Mouse (Mus musculus) C2C12 (cell line): ENCODE data around the gene Spem2. TPM values are rescaled to one million over a fixed set of nuclear protein-coding genes. Genes with fewer than 3 reads are reported as not detected.

Experiments used
- H3K27me3 ChIP-seq: one replicate; pipeline ENCODE4 v1.6.1; 2011; ENCODE audit not compliant: control insufficient read depth, insufficient read depth, insufficient read length
- H3K36me3 ChIP-seq: one replicate; pipeline ENCODE4 v1.6.1; 2011; ENCODE audit not compliant: control insufficient read depth, insufficient read depth
- H3K4me3 ChIP-seq: one replicate; pipeline ENCODE4 v1.5.1; 2011; ENCODE audit warnings: mild to moderate bottlenecking, control low read depth; ENCODE audit not compliant: poor library complexity, insufficient read depth, severe bottlenecking
- H3K79me2 ChIP-seq: one replicate; pipeline ENCODE4 v1.6.1; 2011; ENCODE audit not compliant: control insufficient read depth, insufficient read depth
- H3K79me3 ChIP-seq: one replicate; pipeline ENCODE4 v1.6.1; 2011; ENCODE audit warnings: low read depth, control low read depth
- H3ac ChIP-seq: one replicate; pipeline ENCODE3; 2011; ENCODE audit warnings: low read depth; ENCODE audit not compliant: control insufficient read depth, insufficient read length
- CEBPB ChIP-seq: IDR thresholded peaks from one replicate; pipeline ENCODE4 v1.6.1; 2011; ENCODE audit warnings: low read depth, mild to moderate bottlenecking, control low read depth, moderate library complexity
- CTCF ChIP-seq: IDR thresholded peaks from one replicate; pipeline ENCODE4 v1.5.1; 2011; ENCODE audit not compliant: control insufficient read depth, insufficient read depth, insufficient read length
- FOSL1 ChIP-seq: IDR thresholded peaks from one replicate; pipeline ENCODE4 v1.8.0; 2011; ENCODE audit warnings: mild to moderate bottlenecking, low read length; ENCODE audit not compliant: poor library complexity, insufficient read depth, severe bottlenecking
- MAX ChIP-seq: IDR thresholded peaks from one replicate; pipeline ENCODE4 v1.6.1; 2011; ENCODE audit warnings: mild to moderate bottlenecking, control low read depth
- MYOD1 ChIP-seq: IDR thresholded peaks from one replicate; pipeline ENCODE4 v1.6.1; 2011; ENCODE audit warnings: low read depth; ENCODE audit not compliant: control insufficient read depth, insufficient read length
- MYOG ChIP-seq: IDR thresholded peaks from one replicate; pipeline ENCODE4 v1.6.1; 2011; ENCODE audit not compliant: control insufficient read depth, insufficient read length; ENCODE audit errors: extremely low read depth
- USF1 ChIP-seq: IDR thresholded peaks from one replicate; pipeline ENCODE4 v1.6.1; 2011; ENCODE audit warnings: low read depth, mild to moderate bottlenecking, control low read depth, moderate library complexity
- polyA plus RNA-seq: library from polyadenylated mRNA; unstranded; fragments of >200 nt; fragmentation: generic; extraction: Trizol; gene quantifications from one replicate; pipeline ENCODE4 v1.2.1, GENCODE M21; 2012; ENCODE audit warnings: missing spikeins

Spem2 gene
- polyA plus RNA-seq, 1 experiment: not detected

GRCm38 (mm10) chr11:69803786-69804651 lies 14.2 kb downstream of the Spem2 start:
- TF ChIP-seq MAX: peak; percentile 83
- TF ChIP-seq USF1: no peak
- no peak for TF ChIP-seq CEBPB
- TF ChIP-seq MYOD1: no peak
- TF ChIP-seq CTCF: peak; percentile 97
- H3K36me3 ChIP-seq: no peaks in the 10 kb centered on the region
- no peaks in the 10 kb centered on the region for H3K79me3 ChIP-seq
- H3K27me3 ChIP-seq: no peaks in the 10 kb centered on the region
- H3ac ChIP-seq: peak overlapping the region; percentile 67
- H3K79me2 ChIP-seq: no peaks in the 10 kb centered on the region
- H3K4me3 ChIP-seq: peak overlapping the region; percentile 26

DNA sequence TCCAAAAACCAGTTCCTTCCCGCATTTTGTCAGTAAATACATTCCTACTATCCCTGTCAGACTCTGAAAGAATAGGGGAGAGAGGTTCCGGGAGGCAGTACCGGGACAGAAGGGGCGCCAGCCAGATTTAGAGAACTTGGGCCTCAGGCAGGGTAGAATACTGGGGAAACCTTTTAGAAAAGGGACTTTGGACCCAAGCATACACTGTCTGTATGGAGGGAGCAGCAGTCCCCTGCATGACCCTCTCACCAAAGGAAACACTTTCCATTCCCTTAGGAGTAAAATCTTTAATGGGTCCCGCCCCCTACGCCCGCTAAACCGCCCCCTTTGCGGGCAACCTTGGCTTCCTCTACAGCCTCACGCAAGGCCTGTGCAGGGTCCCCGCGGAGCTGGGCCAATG lies 14.9 kb downstream of the Spem2 start:
- TF ChIP-seq MYOD1 (no peak), CTCF (no peak), CEBPB (no peak), MAX (no peak), MYOG (no peak), USF1 (no peak), FOSL1 (no peak)
- Histone ChIP-seq H3K27me3 (no peaks in the 10 kb centered on the region), H3K4me3 (peak overlapping the region; percentile 26), H3K36me3 (no peaks in the 10 kb centered on the region), H3ac (peak overlapping the region; percentile 67), H3K79me3 (no peaks in the 10 kb centered on the region), H3K79me2 (no peaks in the 10 kb centered on the region)

DNA sequence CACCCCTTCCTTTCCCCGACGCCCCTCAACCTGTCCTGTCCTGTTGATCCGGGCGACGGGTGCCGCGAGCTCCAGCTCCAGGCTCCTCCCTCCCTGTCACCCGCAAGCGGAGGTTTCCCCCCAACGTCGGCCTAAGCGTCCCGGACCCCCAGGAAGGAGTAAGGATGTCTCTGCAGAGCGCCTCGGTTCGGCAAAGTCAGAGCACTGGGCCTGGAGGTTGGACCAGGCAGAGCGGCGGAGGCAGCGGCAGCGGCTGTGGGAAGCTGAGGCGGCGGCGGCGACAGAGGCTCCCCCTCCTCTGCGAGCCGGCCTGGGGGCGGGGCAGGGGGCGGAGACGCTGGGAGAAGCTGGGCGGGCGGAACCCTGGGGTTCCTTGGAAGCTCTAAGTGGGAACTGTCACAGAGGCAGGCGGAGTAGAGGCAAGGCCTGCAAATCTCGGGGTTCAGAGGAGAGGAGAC lies 15.6 kb downstream of the Spem2 start:
- Histone ChIP-seq H3ac (peak overlapping the region; percentile 90), H3K36me3 (no peaks in the 10 kb centered on the region), H3K79me2 (no peaks in the 10 kb centered on the region), H3K4me3 (peak overlapping the region; percentile 34), H3K79me3 (no peaks in the 10 kb centered on the region), H3K27me3 (no peaks in the 10 kb centered on the region)
- TF ChIP-seq CEBPB (no peak), USF1 (no peak), MYOD1 (no peak), MAX (no peak), FOSL1 (no peak), MYOG (no peak), CTCF (no peak)

- TF ChIP-seq MYOG: no peak
- TF ChIP-seq MYOD1: no peak
- no peak for TF ChIP-seq USF1
- TF ChIP-seq MAX: no peak
- no peak for TF ChIP-seq CEBPB
- no peak for TF ChIP-seq FOSL1
- no peak for TF ChIP-seq CTCF
- Histone ChIP-seq H3K27me3 (no peaks in the 10 kb centered on the region), H3K79me2 (no peaks in the 10 kb centered on the region), H3K79me3 (no peaks in the 10 kb centered on the region), H3K36me3 (no peaks in the 10 kb centered on the region), H3K4me3 (peak within 1 kb of the TSS; percentile 34), H3ac (peak within 1 kb of the TSS; percentile 90)
Measured at GRCm38 (mm10) chr11:69801379-69801977, 16.8 kb downstream of the Spem2 start, which contains the start of gene Fgf11. TSS of gene Fgf11 (minus strand) at chr11:69801857.

DNA sequence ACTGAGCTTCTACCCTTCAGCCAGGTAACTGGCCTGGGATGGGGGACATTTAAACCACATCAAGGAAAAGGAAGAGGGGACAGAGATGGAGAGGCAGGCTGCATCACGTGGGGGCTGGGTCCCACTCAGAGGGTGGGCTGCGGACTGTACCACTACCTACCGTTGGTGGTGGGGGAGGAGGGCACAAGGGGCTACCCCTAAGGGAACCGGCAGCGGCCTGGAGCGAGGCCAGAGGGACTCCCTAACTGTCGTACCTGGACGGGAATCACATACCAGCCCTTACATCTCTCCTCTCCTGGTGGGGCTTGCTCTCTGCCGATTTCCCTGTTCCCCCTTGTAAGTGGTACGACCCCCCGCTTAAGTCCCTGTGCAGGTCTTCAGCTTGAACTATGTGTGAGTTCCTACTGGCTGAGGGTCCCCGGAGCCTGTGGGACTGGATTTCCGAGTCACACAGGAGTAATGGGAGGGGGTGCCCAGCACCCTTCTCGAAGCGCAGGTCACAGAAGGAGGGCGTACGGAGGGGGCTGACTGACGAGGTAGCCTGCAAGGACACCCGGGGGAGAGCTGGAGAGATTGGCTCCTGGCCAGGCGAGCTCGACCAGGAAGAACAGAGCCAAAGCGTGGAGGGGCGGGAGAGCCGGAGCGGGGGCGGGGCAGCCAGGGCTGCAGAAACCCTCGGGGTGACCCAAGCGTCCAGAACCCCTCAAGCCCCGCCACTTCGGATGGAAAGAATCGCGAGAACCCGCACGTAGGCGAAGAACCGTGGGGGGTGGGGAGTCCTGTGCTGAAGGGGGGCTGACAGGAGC lies 17.7 kb downstream of the Spem2 start:
- Histone ChIP-seq H3ac (peak overlapping the region; percentile 58), H3K79me2 (no peaks in the 10 kb centered on the region), H3K36me3 (no peaks in the 10 kb centered on the region), H3K27me3 (no peaks in the 10 kb centered on the region), H3K4me3 (peak overlapping the region; percentile 2), H3K79me3 (no peaks in the 10 kb centered on the region)
- peak; percentile 36 for TF ChIP-seq USF1
- TF ChIP-seq MYOG: no peak
